Mouse (Mus musculus) kidney, postnatal 0 days (tissue): ENCODE data around the gene Zmiz1. TPM values are rescaled to one million over a fixed set of nuclear protein-coding genes. Genes with fewer than 3 reads are reported as not detected.
A peak's percentile ranks its signal among the peaks of the same experiment; 100 is the strongest.

Source experiments
- ATAC-seq: fragments of 200-750 bp; cut with Nextera tagmentation; replicated peaks from 2 replicates; pipeline ENCODE4 v1.8.0; 2017; ENCODE audit warnings: low read depth, moderate number of reproducible peaks, moderate TSS enrichment, moderate library complexity; ENCODE audit not compliant: low FRiP score
- DNase-seq: peaks from one replicate; pipeline ENCODE4 v3.0.0-alpha.2; 2016; ENCODE audit warnings: low spot score
- H3K27ac ChIP-seq: fragments of 300-500 bp; sonication (generic); 2 replicates; pipeline ENCODE4 v1.5.1; 2014; ENCODE audit warnings: mild to moderate bottlenecking
- H3K27me3 ChIP-seq: fragments of 300-500 bp; sonication (generic); 2 replicates; pipeline ENCODE4 v1.6.1; 2014; ENCODE audit warnings: low read length, mixed read lengths; ENCODE audit not compliant: insufficient read depth
- H3K36me3 ChIP-seq: fragments of 300-500 bp; sonication (generic); 2 replicates; pipeline ENCODE4 v1.6.1; 2014; ENCODE audit warnings: low read length, mixed read lengths; ENCODE audit not compliant: insufficient read depth
- H3K4me1 ChIP-seq: fragments of 300-500 bp; sonication (generic); replicated peaks from 2 replicates; pipeline ENCODE4 v1.6.1; 2014; ENCODE audit warnings: antibody characterized with exemption, low read length, mixed read lengths; ENCODE audit not compliant: insufficient read depth
- H3K4me2 ChIP-seq: fragments of 300-500 bp; sonication (generic); 2 replicates; pipeline ENCODE4 v1.6.1; 2014; ENCODE audit warnings: mild to moderate bottlenecking, low read length, moderate library complexity, mixed read lengths
- H3K4me3 ChIP-seq: fragments of 300-500 bp; sonication (generic); replicated peaks from 2 replicates; pipeline ENCODE4 v1.5.1; 2014; ENCODE audit warnings: low read depth, low read length
- H3K9ac ChIP-seq: fragments of 300-500 bp; sonication (generic); 2 replicates; pipeline ENCODE4 v1.6.1; 2014; ENCODE audit warnings: low read depth, low read length
- H3K9me3 ChIP-seq: fragments of 300-500 bp; sonication (generic); replicated peaks from 2 replicates; pipeline ENCODE4 v1.6.1; 2016; ENCODE audit warnings: low read length, inconsistent platforms, mixed read lengths
- CTCF ChIP-seq: IDR thresholded peaks from 2 replicates; pipeline ENCODE4 v1.5.1; 2016; ENCODE audit warnings: antibody characterized with exemption, low read depth, mild to moderate bottlenecking, moderate library complexity
- WGBS: fragments of 180-500 bp; shearing (Covaris S2); extraction: QIAGEN DNeasy Blood & Tissue Kit; methylation state at CpG from one replicate; pipeline ENCODE4 v1.1.7; 2014; 5-methylcytosine and 5-hydroxymethylcytosine counted together
- polyA plus RNA-seq: library from polyadenylated mRNA; unstranded; fragments of >200 nt; fragmentation: Nextera tagmentation; extraction: Ambion mirVana; gene quantifications from 2 replicates; pipeline ENCODE4 v1.2.1, GENCODE M21; 2015

Gene Zmiz1
- polyA plus RNA-seq, 1 experiment from 2014 or later = 25.0 TPM

- no peak for ATAC-seq
- TF ChIP-seq CTCF = no peak
- H3K9ac ChIP-seq = no peak overlapping the region
- H3K4me1 ChIP-seq = 0 out of 2 replicates have a peak, but pooled peaks cover 5% of the 10 kb centered on the region
- 0 out of 2 replicates have a peak, but pooled peaks cover 12% of the 10 kb centered on the region for H3K36me3 ChIP-seq
- no peaks in the 10 kb centered on the region for H3K9me3 ChIP-seq
- no peak overlapping the region for H3K4me3 ChIP-seq
- H3K27ac ChIP-seq = no peak overlapping the region
- no peak overlapping the region for H3K4me2 ChIP-seq
- DNase-seq = no peak
- WGBS = 79% methylated on average over 7 of the region's 7 CpGs
- no peaks in the 10 kb centered on the region for H3K27me3 ChIP-seq
Observed at GRCm38 (mm10) chr14:25630647-25631409, 171.8 kb downstream of the Zmiz1 start.

DNA sequence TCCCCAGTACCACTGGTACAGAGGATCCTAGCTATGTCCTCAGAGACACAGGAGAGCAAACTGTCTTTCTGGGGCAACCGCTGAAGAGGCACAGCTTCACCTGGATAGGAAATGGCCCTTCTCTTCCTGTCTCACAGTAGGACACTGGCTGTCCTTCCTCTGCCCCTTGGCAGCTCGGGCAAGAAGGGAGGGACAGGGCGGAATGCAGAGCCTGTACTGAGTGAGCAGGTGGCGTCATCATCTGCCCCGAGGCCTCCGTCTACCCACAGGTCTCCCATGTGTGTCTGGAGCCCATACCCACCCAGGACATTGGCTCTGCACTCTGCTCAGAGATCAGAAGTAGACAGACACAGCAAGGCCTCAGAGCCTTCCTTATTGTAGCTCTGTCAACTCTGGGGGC, 172.5 kb downstream of the Zmiz1 start:
- WGBS = 78% methylated on average over 6 of the region's 6 CpGs
- H3K4me3 ChIP-seq = no peak overlapping the region
- DNase-seq = no peak
- H3K4me1 ChIP-seq = 0 out of 2 replicates have a peak, but pooled peaks cover 5% of the 10 kb centered on the region
- H3K27ac ChIP-seq = no peak overlapping the region
- H3K27me3 ChIP-seq = no peaks in the 10 kb centered on the region
- TF ChIP-seq CTCF = no peak
- no peak overlapping the region for H3K9ac ChIP-seq
- H3K36me3 ChIP-seq = 0 out of 2 replicates have a peak, but pooled peaks cover 17% of the 10 kb centered on the region
- H3K9me3 ChIP-seq = no peaks in the 10 kb centered on the region
- H3K4me2 ChIP-seq = no peak overlapping the region
- ATAC-seq = no peak

DNA sequence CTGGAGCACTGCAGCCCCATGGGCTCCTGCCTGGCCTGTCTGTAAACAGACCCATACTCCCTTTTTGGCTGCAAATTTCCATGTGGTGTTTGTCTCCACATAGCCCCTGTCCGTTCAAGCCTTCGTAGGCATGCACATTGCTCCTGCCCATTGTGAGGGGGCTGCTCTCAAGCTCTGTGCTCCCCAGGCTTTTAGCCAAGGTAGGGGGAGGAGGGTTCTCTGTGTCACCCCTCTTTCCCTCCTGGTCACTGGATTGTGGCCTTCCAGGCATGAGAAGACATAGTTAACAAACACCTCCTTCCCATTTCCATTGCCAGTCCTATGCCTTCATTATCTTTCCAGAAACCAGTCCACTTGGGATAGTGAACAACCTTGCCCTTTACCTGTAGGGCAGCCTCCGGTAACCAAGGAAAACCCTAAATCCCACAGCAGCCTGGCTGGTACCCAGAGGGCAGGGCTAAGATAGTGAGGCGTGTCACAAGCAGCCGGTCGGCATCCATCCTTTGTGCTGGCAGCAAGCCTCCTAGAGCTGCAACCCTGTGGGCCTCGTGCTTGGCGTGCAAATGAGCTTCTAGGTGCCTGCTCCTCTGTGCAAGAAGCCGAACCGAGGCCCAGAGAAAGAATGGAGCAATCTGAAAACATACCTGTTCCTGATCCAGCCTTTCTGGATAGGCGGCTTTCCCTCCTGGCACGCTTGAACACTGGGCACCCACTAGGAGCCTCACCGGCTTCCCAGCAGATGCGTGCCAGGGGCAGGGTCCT, 174.7 kb downstream of the Zmiz1 start:
- DNase-seq = no peak
- Histone ChIP-seq H3K4me3 (no peak overlapping the region), H3K27me3 (no peaks in the 10 kb centered on the region), H3K4me1 (no peaks in the 10 kb centered on the region), H3K4me2 (no peak overlapping the region), H3K36me3 (0 out of 2 replicates have a peak, but pooled peaks cover 19% of the 10 kb centered on the region), H3K9ac (no peak overlapping the region), H3K27ac (no peak overlapping the region), H3K9me3 (no peaks in the 10 kb centered on the region)
- ATAC-seq = no peak
- no peak for TF ChIP-seq CTCF
- 71% methylated on average over 14 of the region's 14 CpGs for WGBS

DNA sequence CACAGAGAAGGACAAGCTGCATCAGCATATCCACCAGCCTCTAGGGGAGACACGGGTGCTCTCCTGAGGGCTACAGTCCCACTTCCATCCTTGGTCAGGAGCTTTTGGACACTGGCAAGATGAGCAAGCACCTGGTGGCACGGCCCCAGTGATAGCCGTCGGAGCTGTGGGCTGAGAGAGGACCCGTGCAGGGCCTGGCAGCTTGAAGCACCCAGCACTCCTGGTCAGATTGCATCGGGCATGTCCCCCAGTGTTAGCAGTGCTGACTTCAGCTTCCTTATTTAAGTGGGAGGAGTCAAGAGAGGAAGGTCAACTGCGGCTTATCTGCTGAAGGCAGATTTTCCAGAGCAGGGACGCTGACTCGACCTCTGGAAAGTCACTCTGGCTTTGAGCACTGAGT, 175.3 kb downstream of the Zmiz1 start:
- no peak overlapping the region for H3K9ac ChIP-seq
- no peak overlapping the region for H3K4me2 ChIP-seq
- no peaks in the 10 kb centered on the region for H3K9me3 ChIP-seq
- 0 out of 2 replicates have a peak, but pooled peaks cover 19% of the 10 kb centered on the region for H3K36me3 ChIP-seq
- H3K4me3 ChIP-seq = no peak overlapping the region
- DNase-seq (no peak), ATAC-seq (no peak)
- WGBS = 50% methylated on average over 9 of the region's 9 CpGs
- H3K27me3 ChIP-seq = no peaks in the 10 kb centered on the region
- no peak for TF ChIP-seq CTCF
- H3K4me1 ChIP-seq = no peaks in the 10 kb centered on the region
- H3K27ac ChIP-seq = no peak overlapping the region

DNA sequence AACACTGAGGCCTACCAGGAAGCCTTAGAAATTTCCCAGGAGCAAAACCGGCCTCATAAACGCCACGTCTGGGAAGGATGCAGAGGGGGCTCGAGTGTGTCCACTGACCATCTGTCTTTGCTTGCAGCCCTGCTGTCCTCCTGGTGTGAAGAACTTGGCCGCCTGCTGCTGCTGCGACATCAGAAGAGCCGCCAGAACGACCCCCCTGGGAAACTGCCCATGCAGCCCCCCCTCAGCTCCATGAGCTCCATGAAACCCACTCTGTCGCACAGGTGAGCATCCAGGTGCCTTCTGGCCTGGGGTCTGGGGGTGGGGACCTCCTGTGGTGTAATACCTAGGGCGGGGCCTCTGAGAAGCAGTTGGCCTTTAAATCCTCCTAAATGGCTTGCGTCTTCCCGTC, 176.8 kb downstream of the Zmiz1 start:
- Histone ChIP-seq H3K36me3 (0 out of 2 replicates have a peak, but pooled peaks cover 19% of the 10 kb centered on the region), H3K27me3 (no peaks in the 10 kb centered on the region), H3K4me2 (no peak overlapping the region), H3K4me1 (no peaks in the 10 kb centered on the region), H3K9ac (no peak overlapping the region), H3K9me3 (no peaks in the 10 kb centered on the region), H3K4me3 (no peak overlapping the region), H3K27ac (no peak overlapping the region)
- no peak for ATAC-seq
- no peak for DNase-seq
- 59% methylated on average over 12 of the region's 12 CpGs for WGBS
- TF ChIP-seq CTCF = no peak

- TF ChIP-seq CTCF = no peak
- no peak overlapping the region for H3K27ac ChIP-seq
- no peaks in the 10 kb centered on the region for H3K27me3 ChIP-seq
- H3K4me3 ChIP-seq = no peak overlapping the region
- H3K4me2 ChIP-seq = no peak overlapping the region
- ATAC-seq (peak; percentile 37), DNase-seq (peak; percentile 37)
- WGBS = 34% methylated on average over 7 of the region's 7 CpGs
- no peak overlapping the region for H3K9ac ChIP-seq
- 0 out of 2 replicates have a peak, but pooled peaks cover 19% of the 10 kb centered on the region for H3K36me3 ChIP-seq
- no peaks in the 10 kb centered on the region for H3K9me3 ChIP-seq
- no peaks in the 10 kb centered on the region for H3K4me1 ChIP-seq
Observed at GRCm38 (mm10) chr14:25636297-25636696, 177.3 kb downstream of the Zmiz1 start.
